Mouse (Mus musculus) heart, adult 8-10 months (tissue): ENCODE measurements around the gene Mymx. TPM values are rescaled to one million over a fixed set of nuclear protein-coding genes. Genes with fewer than 3 reads are reported as not detected.
A peak's percentile ranks its signal among the peaks of the same experiment; 100 is the strongest.

ENCODE experiments used
- DNase-seq: peaks from one replicate; pipeline ENCODE4 v3.0.0; 2022; ENCODE audit warnings: low spot score
- total RNA-seq, 4 experiments: library from RNA; stranded (reverse); gene quantifications; 2 replicates each; pipeline ENCODE4 v1.2.4; 2022

Mymx gene
- total RNA-seq, 4 experiments from 2014 or later, result not detected

DNA sequence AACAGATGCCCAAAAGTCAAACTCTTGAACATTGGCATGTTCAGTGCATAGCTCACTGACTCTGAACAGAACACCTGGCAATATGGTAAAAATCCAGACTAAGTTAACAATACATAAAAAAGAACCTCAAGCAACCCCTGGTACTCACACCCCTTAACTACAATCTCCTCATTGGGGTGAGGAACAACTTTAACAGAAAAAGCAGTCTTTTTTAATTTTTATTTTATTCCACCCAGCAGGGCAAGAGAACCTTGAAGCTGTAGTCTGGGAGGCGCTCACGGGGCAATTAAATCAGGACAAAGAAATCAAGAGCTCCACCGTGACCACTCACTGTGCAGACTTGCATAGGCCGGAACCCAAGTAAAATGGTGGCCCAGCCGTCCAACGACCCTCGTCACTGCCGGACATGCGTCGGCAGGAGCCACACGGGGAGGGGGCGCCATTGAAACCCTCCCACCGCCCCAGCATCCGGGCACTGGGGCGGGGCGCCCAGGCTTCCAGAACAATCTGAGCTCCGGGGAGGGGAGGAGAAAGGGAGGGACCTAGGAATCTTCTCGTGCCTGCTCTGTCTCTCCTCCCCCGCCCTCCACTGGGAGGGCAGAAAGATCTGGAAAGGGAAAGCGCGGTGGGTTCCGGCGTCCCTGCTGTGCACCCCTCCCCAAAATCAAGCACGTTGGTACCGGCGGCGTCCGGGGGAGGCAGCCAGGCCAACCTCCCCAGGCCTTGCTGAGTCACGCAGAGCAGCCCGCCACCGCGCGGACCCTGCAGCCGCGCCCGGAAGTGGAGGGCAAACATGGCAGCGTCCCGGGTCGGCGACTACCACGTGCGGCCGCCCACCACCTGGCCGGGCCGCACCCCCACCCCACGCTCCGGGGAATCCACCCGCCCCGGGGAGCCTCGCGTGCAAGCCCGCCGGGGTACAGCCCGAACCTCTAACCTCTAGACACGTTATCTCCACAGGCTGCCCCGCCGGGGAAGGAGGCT, 29.5 kb downstream of the Mymx start:
- peak; percentile 75 for DNase-seq

DNA sequence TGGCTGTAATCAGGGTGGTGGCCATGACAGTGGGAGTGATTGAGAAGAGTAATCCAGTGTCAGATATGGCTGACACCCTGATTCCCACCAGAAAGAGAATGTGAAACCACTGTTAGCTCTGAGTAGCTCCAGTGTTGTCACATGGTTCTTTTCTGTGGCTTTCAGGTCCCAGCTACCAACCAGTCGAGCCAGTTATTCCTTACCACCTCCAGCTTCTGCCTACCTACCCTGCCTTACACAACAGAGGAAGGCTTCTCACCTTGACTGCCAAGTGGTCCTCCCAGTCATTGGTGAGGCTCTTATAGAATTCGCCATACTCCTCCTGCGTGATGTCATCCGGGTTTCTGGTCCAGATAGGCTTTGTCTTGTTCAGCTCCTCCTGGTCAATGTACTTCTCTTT, 31.9 kb downstream of the Mymx start:
- DNase-seq, result no peak

DNA sequence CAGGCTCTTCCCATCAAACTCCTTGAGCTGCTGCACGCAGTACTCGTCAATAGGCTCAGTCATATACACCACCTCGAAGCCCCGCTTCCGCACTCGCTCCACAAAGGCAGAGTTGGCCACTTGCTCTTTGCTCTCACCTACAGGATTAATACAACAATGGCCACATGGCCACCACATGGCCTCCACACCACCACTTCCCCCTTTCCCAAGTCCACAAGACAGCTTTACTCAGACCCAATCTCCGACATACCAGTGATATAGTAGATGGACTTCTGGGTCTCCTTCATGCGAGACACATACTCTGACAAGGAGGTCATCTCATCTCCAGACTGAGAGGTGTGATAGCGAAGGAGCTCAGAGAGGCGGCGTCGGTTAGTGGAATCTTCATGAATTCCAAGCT, 32.9 kb downstream of the Mymx start:
- no peak for DNase-seq

GRCm38 (mm10) chr17:45567162-45567601, 34.7 kb downstream of the Mymx start:
- no peak for DNase-seq

DNA sequence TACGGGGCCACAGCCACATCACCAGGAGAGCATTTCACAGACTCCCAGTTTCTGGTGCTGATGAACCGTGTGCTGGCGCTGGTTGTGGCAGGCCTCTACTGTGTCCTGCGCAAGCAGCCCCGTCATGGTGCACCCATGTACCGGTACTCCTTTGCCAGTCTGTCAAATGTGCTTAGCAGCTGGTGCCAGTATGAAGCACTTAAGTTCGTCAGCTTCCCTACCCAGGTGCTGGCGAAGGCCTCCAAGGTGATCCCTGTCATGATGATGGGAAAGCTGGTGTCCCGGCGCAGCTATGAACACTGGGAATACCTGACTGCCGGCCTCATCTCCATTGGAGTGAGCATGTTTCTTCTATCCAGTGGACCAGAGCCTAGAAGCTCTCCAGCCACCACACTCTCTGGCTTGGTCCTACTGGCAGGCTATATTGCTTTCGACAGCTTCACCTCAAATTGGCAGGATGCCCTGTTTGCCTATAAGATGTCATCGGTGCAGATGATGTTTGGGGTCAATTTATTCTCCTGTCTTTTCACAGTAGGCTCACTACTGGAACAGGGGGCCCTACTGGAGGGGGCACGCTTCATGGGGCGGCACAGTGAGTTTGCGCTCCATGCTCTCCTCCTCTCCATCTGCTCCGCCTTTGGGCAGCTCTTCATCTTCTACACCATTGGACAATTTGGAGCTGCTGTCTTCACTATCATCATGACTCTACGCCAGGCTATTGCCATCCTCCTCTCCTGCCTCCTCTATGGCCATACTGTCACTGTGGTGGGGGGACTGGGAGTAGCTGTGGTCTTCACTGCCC, 35.3 kb downstream of the Mymx start:
- DNase-seq, result no peak

DNA sequence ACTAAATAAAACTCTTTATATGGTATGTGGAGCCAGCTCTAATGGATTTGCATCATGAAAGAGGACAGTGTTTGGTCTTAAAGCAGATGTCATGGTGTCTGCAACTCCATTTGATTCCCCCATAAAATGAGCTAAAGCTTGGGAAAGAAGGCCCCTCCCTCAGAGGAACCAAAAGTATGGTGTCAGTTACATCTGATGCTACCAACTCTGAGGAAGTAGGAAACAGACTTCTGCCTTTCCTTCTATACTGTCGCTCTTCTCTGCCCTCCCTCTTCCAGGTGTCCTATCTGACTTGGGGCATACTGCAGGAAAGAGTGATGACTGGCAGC, 35.9 kb downstream of the Mymx start:
- DNase-seq, result no peak

DNA sequence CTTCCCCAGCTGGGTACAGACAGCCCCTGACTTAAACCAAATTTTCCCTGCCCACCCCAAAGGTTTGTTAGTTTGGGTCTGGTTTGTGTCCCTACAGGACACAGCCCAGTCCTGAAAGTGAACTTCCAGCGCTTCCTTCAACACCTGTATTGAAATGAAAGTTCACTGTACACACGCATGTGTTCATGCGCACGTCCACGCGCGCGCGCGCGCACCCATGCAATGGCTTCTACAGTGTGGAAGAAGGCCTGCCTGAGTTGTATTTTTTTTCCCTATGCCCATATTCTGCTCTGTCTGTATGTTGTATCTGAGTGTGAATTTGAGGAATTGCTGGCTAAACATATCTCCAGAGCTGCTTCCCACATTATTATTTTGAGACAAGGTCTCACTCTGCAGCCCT, 36.8 kb downstream of the Mymx start:
- no peak for DNase-seq

DNA sequence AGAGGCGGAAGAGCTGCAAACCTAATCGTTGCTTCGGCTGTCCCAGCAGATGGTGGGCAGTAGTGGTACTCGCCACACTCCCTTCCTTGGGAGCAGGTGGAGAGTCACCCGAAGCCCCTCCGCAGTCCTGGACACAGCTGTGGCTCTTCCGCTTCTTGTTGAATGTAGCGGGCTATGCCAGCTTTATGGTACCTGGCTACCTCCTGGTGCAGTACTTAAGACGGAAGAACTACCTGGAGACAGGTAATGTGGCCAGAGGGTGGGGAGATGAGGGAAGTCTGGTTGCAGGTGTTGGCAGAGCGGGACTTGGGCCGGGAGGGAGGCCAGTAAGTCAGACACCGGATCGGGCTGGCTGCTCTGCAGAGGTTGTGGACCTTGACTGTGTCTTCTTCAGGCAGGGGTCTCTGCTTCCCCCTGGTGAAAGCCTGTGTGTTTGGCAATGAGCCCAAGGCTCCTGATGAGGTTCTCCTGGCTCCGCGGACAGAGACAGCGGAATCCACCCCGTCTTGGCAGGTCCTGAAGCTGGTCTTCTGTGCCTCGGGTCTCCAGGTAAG, 37.3 kb downstream of the Mymx start:
- no peak for DNase-seq

- peak; percentile 93 for DNase-seq
Measured at GRCm38 (mm10) chr17:45563655-45564530, 38.0 kb downstream of the Mymx start, which contains the start of gene Slc35b2. Gene Slc35b2, plus strand, starts transcription at chr17:45563874.

- no peak for DNase-seq
Measured at GRCm38 (mm10) chr17:45563216-45563615, 38.7 kb downstream of the Mymx start.

DNA sequence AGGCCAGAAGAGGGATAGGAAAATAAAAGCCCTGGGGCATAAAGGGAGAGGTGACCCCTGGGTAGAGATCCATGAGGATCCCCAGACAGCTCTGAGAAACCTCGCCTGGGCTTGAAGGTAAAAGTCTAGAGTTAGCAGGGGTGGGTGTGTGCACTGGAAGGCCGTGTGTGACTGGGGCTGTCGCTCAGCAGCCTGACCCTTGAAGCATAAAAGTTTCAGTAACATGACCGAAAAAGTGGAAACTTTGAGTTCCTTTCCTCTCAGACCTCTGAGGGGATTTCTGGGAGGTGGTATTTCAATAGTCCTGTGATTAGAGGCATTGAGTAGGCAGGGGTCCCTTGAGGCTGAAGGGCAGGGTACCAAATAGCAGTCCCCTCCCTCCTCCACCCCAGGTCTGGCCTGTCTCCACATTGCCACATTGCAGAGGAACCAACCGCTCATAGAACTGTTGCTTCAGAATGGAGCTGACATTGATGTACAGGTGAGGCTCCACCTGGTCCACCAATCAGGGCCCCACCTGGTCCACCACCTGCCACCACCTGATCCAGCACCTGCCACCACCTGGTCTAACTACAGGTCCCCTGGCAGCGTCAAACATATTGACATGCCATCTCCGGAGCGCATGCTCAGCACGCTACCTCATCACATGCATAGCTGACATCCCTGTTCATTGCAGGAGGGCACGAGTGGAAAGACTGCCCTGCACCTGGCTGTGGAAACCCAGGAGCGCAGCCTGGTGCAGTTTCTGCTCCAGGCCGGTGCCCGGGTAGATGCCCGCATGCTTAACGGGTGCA, 42.0 kb downstream of the Mymx start:
- DNase-seq, result no peak

- no peak for DNase-seq
Measured at GRCm38 (mm10) chr17:45557998-45558862, 43.7 kb downstream of the Mymx start.

- no peak for DNase-seq
Measured at GRCm38 (mm10) chr17:45557246-45557824, 44.6 kb downstream of the Mymx start.

DNA sequence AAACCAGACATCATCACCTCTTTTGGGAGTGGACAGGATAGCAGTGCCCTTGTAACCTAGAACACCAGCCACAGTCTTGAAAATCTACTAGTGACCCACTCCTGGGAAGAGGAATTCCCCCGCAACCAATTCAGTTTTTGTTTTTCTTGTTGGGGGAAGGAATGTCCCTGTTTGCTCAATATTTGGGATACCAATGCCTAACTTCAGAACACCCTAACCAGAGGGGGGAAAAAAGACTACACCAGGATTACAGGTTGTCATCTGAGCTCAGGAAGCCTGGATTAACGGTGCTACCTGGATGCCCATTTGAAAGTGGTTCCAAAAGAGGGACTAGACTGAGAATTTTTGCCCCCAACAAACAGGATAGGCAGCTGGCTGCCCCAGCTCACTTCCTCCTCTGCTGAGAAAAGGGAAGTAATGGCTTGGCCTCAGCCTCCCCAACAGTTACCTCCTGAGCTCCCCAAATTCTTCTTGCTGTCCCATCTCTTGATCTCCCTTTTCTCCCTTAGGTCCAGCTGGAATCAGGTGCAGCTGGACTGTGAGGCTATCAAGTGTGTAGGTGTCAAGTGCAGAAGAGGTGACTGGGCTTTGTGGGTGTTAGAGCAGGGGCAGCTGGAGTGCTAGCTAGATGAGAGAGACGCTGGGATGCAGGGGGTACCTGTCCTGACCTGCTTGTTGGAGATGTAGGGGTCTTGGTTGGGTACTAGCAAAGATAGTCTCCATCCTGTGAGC, 45.2 kb downstream of the Mymx start:
- no peak for DNase-seq

DNA sequence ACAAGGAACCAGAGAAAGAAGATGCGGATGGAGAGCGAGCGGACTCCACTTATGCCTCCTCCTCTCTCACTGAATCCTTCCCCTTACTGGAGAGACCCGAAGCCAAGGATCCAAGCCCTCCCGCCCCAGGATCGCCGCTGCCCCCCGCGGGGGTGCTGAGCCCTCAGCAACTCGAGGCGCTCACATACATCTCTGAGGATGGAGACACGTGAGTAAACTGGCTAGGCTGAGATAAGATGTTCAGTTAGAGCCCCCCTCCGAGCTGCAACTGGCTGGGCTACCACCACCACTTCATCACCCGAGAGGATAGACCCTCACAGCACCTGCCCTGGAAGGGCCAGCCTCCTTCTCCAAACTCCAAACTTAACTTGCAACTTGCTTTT, 45.8 kb downstream of the Mymx start:
- no peak for DNase-seq

GRCm38 (mm10) chr17:45555452-45556106, 46.3 kb downstream of the Mymx start, which contains the start of gene Nfkbie:
Gene Nfkbie, plus strand, starts transcription at chr17:45555703.
- peak; percentile 95 for DNase-seq

DNA sequence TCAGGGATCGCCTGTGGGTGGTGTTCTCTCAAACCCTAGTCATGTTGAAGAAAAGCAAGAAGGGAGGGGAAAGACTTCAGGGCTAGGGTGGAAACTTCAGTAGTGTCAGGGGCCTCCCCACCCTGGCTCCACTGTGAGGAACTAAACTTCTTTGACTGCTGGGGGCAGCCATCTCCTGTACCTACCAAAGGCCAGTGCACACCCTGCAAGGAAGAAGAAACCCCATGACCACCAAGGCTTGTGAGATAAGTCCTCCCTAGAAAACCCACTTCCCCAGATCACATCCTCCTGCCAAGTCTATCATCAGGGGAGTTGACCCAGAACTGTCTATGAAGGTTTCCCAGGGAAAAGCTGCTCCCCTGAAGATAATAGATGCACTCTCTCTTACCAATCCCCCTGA, 47.5 kb downstream of the Mymx start:
- no peak for DNase-seq

DNA sequence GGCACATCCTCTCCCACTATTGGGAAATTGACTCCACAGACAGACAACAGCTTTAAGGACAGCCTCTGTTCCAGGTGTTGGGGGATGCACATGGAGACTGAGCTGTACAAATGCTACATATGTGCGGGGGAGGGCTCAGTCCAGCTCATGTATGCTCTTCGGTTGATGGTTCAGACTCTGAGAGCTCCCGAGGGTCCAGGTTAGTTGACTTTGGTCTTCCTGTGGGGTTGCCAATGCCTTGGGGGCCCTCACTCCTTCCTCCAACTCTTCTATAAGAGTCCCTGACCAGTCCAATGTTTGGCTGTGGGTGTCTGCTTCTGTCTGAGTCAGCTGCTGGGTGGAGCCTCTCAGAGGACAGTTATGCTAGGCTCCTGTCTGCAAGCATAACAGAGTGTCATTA, 48.8 kb downstream of the Mymx start:
- no peak for DNase-seq
